Mouse (Mus musculus): ENCODE measurements at regions not wholly inside any gene's neighbourhood (a gene's known extent, or its start where the extent isn't known, plus 50 kb on each side); places are given as distances from the start of the nearest gene placed in this dataset.
A peak's percentile ranks its signal among the peaks of the same experiment; 100 is the strongest.
"Not testable (repeated sequence)": the region's sequence is repeated elsewhere in the genome, so short reads cannot be mapped to it uniquely, and the experiment has no call there.

- no peak for DNase-seq (ENCODE audit: low read depth, low spot score)
Measured at GRCm38 (mm10) chrX:18727940-18728710, 266.9 kb upstream of the 4930578C19Rik start.

- peak; percentile 0 for DNase-seq (ENCODE audit: low read depth, low spot score)
Measured at GRCm38 (mm10) chrX:18687216-18687615, 226.0 kb upstream of the 4930578C19Rik start.

GRCm38 (mm10) chrX:18667251-18667650 lies 206.1 kb upstream of the 4930578C19Rik start:
- not testable (repeated sequence) for DNase-seq (ENCODE audit: low read depth, low spot score)

GRCm38 (mm10) chrX:18663101-18663500 lies 201.9 kb upstream of the 4930578C19Rik start:
- DNase-seq (ENCODE audit: low read depth, low spot score): no peak

GRCm38 (mm10) chrX:18618581-18618980 lies 157.4 kb upstream of the 4930578C19Rik start:
- no peak for DNase-seq (ENCODE audit: low read depth, low spot score)
